Mouse (Mus musculus) ES-Bruce4 (cell line): ENCODE measurements at regions not wholly inside any gene's neighbourhood (a gene's known extent, or its start where the extent isn't known, plus 50 kb on each side); places are given as distances from the start of the nearest gene placed in this dataset.

Experiments
- CTCF ChIP-seq: IDR thresholded peaks from one replicate; pipeline ENCODE4 v1.8.1; 2011; ENCODE audit warnings: low read depth, low read length
- POLR2A ChIP-seq: IDR thresholded peaks from one replicate; pipeline ENCODE4 v1.8.1; 2011; ENCODE audit warnings: low read length; ENCODE audit not compliant: insufficient read depth

GRCm38 (mm10) chr8:34290670-34291069 lies 179.1 kb upstream of the Gm10131 start:
- TF ChIP-seq CTCF (no peak), POLR2A (no peak)
